In genomic region chr16:10768821-10769220, GRCm38 (mm10) we compare ENCODE assay signal across 18 mouse cellular contexts. TPM values are rescaled to one million over a fixed set of nuclear protein-coding genes. Genes with fewer than 3 reads are reported as not detected.
DNase-seq lines count a peak whose midpoint lies in the region; ATAC-seq and TF ChIP-seq lines count a peak whose summit lies in the region.
"Had no signal": no experiment of that assay in that cellular context is flagged by ENCODE, and none has a peak within 500 bp of the region (broad histone marks: within the 10 kb centered on the region; RNA-seq: fewer than 3 reads in every experiment).

No protein-coding gene starts in this region.

- no peak for ATAC-seq in frontal cortex, adult (ENCODE audit: low TSS enrichment)
- ATAC-seq: midbrain, embryonic 13.5 days had no signal

- H3K4me1 ChIP-seq in CH12.LX (ENCODE audit: control insufficient read depth in 1 of 2, insufficient read depth in 2 of 2) = peaks cover 42 to 66% of the 10 kb centered on the region in 2 experiments
- H3K4me1 ChIP-seq: midbrain, embryonic 13.5 days had no signal

- TF ChIP-seq POLR2A in CH12.LX (IDR thresholded peaks at IDR 0.05; ENCODE audit: low read depth, low read length) = no peak

- TF ChIP-seq EP300 in CH12.LX (IDR thresholded peaks at IDR 0.05; ENCODE audit: low read length) = no peak

- H3K79me2 ChIP-seq in CH12.LX (replicated peaks; ENCODE audit: control insufficient read depth, extremely low read depth, insufficient read depth, poor library complexity, severe bottlenecking) = no peaks in the 10 kb centered on the region

- no peak overlapping the region for H3K9ac ChIP-seq in CH12.LX (ENCODE audit: insufficient read depth, low read depth)
- H3K9ac ChIP-seq: limb, embryonic 15.5 days; midbrain, embryonic 13.5 days had no signal

- no peak overlapping the region for H3K4me3 ChIP-seq in CH12.LX (replicated peaks in 1 of 3; ENCODE audit: low read depth in 2 of 3, low read length in 2 of 3, poor library complexity in 1 of 3)
- H3K4me3 ChIP-seq: limb, embryonic 15.5 days; midbrain, embryonic 13.5 days had no signal

- H3K9me3 ChIP-seq in CH12.LX (replicated peaks; ENCODE audit: low read length) = no peaks in the 10 kb centered on the region
- H3K9me3 ChIP-seq: limb, embryonic 15.5 days; midbrain, embryonic 13.5 days had no signal

- H3K27me3 ChIP-seq in CH12.LX (replicated peaks) = peaks cover 3% of the 10 kb centered on the region
- H3K27me3 ChIP-seq: limb, embryonic 15.5 days had no signal

- no peak for TF ChIP-seq RAD21 in CH12.LX (IDR thresholded peaks at IDR 0.05; ENCODE audit: low read depth, low read length)

- dilution Hi-C loops in CH12.LX (cut with MboI; ENCODE audit: extremely low pct_ligation_motif_present, extremely low pct_unique_long_range_greater_than_20kb, low sequenced_read_pairs) = no loop called here

- no peaks in the 10 kb centered on the region for H3K36me3 ChIP-seq in CH12.LX (replicated peaks in 1 of 2; ENCODE audit: control insufficient read depth in 1 of 2, insufficient read depth in 1 of 2, low read length in 1 of 2)
- H3K36me3 ChIP-seq: limb, embryonic 15.5 days; midbrain, embryonic 13.5 days had no signal

- in situ Hi-C loops in CH12.LX (cut with MboI; ENCODE audit: low pct_ligation_motif_present, low pct_unique_long_range_greater_than_20kb, low sequenced_read_pairs) = no loop called here

- no peak for TF ChIP-seq CTCF in CH12.LX (conservative IDR thresholded peaks at IDR 0.05 in 1 of 2, IDR thresholded peaks at IDR 0.05 in 1 of 2; ENCODE audit: low read depth in 2 of 2, low read length in 2 of 2)

- peak; percentile 57 to 58 for DNase-seq in lung, adult 18-20 months
- DNase-seq in lung, postnatal 4 days = no peak
- DNase-seq in CH12.LX (ENCODE audit: extremely low read depth) = no peak
- DNase-seq in adrenal gland, postnatal 36 days = peak; percentile 72 to 80
- DNase-seq in monocyte, adult 2 months (ENCODE audit: low read depth in 1 of 2, low spot score in 2 of 2) = peak; percentile 19 to 28
- no peak for DNase-seq in gastrocnemius, postnatal 10 days
- no peak for DNase-seq in left cerebral cortex, postnatal 36 days (ENCODE audit: low spot score in 2 of 2)
- DNase-seq: cerebellum, adult 11 months; heart, postnatal 36 days; kidney, adult 11 months; layer of hippocampus, adult 9-11 months; right cerebral cortex, postnatal 4 days had no signal

- H3K27ac ChIP-seq in CH12.LX (ENCODE audit: insufficient read depth, low read depth) = no peak overlapping the region
- H3K27ac ChIP-seq: limb, embryonic 15.5 days; midbrain, embryonic 13.5 days had no signal

- intact Hi-C loops in left cerebral cortex, postnatal 36 days (cut with DNase I) = no loop called here

- H3K4me2 ChIP-seq in CH12.LX (ENCODE audit: insufficient read depth, low read depth, poor library complexity, severe bottlenecking) = no peak overlapping the region; the same call in 1 of the 2 replicates
- H3K4me2 ChIP-seq: limb, embryonic 15.5 days; midbrain, embryonic 13.5 days had no signal

TF ChIP-seq in CH12.LX, 34 proteins besides CTCF, POLR2A, EP300 and RAD21:
- no peak for TF ChIP-seq UBTF (IDR thresholded peaks at IDR 0.05; ENCODE audit: low read depth, low read length)
- TF ChIP-seq TCF12 (IDR thresholded peaks at IDR 0.05; ENCODE audit: low read depth, low read length) = peak; percentile 32; the same call in 1 of the 2 replicates
- TF ChIP-seq USF1 (IDR thresholded peaks at IDR 0.05; ENCODE audit: low read depth, low read length) = no peak

RNA-seq across cellular contexts. Expression of gene Socs1, which starts 16.5 kb away (rescaled TPM):
- 26.1 and 29.1 TPM in 2 replicates for total RNA-seq in CH12.LX (2012; rRNA removed)
- 17.3 and 18.8 TPM in 2 replicates for total RNA-seq in CH12.LX (2014; rRNA removed)
- 23.0 and 27.6 TPM in 2 replicates for polyA plus RNA-seq in CH12.LX (2012; ENCODE audit: insufficient read length, low read depth)
- 1 to 10 TPM; 3.1 to 3.5 TPM for total RNA-seq in adrenal gland, postnatal 36 days (2021)
- total RNA-seq in gastrocnemius, postnatal 10 days (2021) = 1 to 10 TPM; 1.1 to 2.2 TPM
- total RNA-seq in left cerebral cortex, postnatal 36 days (2021) = 1 to 10 TPM in 1 of 2 experiments, under 1 TPM in 1; 0.52 to 1.0 TPM

RNA-seq across cellular contexts. Expression of gene Tnp2, which starts 19.6 kb away (rescaled TPM):
- total RNA-seq in CH12.LX (2012; rRNA removed) (0.25 TPM in 1 of 2 replicates, not detected in the other), CH12.LX (2014; rRNA removed) (not detected in 2 replicates)
- 0.43 TPM in 1 of 2 replicates, not detected in the other for polyA plus RNA-seq in CH12.LX (2012; ENCODE audit: insufficient read length, low read depth)
- total RNA-seq in adrenal gland, postnatal 36 days (2021) = not detected
- total RNA-seq in gastrocnemius, postnatal 10 days (2021) = not detected
- total RNA-seq in left cerebral cortex, postnatal 36 days (2021) = not detected
- total RNA-seq: adrenal gland, postnatal 4 days; heart, adult 8-10 months; heart, postnatal 36 days; MEL had no signal
- polyA plus RNA-seq: limb, embryonic 15.5 days; midbrain, embryonic 13.5 days had no signal

RNA-seq across cellular contexts. Expression of gene Prm3, which starts 21.9 kb away (rescaled TPM):
- total RNA-seq in CH12.LX (2012; rRNA removed) = not detected in 2 replicates
- not detected in 2 replicates for total RNA-seq in CH12.LX (2014; rRNA removed)
- not detected in 2 replicates for polyA plus RNA-seq in CH12.LX (2012; ENCODE audit: insufficient read length, low read depth)
- not detected for total RNA-seq in adrenal gland, postnatal 36 days (2021)
- total RNA-seq in gastrocnemius, postnatal 10 days (2021) = not detected
- not detected for total RNA-seq in left cerebral cortex, postnatal 36 days (2021)
- total RNA-seq: adrenal gland, postnatal 4 days; heart, adult 8-10 months; heart, postnatal 36 days; MEL had no signal
- polyA plus RNA-seq: limb, embryonic 15.5 days; midbrain, embryonic 13.5 days had no signal

RNA-seq across cellular contexts. Expression of gene Prm2, which starts 27.1 kb away (rescaled TPM):
- total RNA-seq in CH12.LX (2012; rRNA removed) = not detected in 2 replicates
- not detected in 2 replicates for total RNA-seq in CH12.LX (2014; rRNA removed)
- polyA plus RNA-seq in CH12.LX (2012; ENCODE audit: insufficient read length, low read depth) = not detected in 2 replicates
- not detected for total RNA-seq in adrenal gland, postnatal 36 days (2021)
- total RNA-seq in gastrocnemius, postnatal 10 days (2021) = not detected
- total RNA-seq in left cerebral cortex, postnatal 36 days (2021) = not detected
- total RNA-seq: adrenal gland, postnatal 4 days; heart, adult 8-10 months; heart, postnatal 36 days; MEL had no signal
- polyA plus RNA-seq: limb, embryonic 15.5 days; midbrain, embryonic 13.5 days had no signal

RNA-seq across cellular contexts. Expression of gene Prm1, which starts 36.8 kb away (rescaled TPM):
- total RNA-seq in CH12.LX (2012; rRNA removed) (not detected in 2 replicates), CH12.LX (2014; rRNA removed) (not detected in 2 replicates)
- not detected in 2 replicates for polyA plus RNA-seq in CH12.LX (2012; ENCODE audit: insufficient read length, low read depth)
- not detected for total RNA-seq in adrenal gland, postnatal 36 days (2021)
- not detected for total RNA-seq in gastrocnemius, postnatal 10 days (2021)
- total RNA-seq in left cerebral cortex, postnatal 36 days (2021) = not detected
- total RNA-seq: adrenal gland, postnatal 4 days; heart, adult 8-10 months; heart, postnatal 36 days; MEL had no signal
- polyA plus RNA-seq: midbrain, embryonic 13.5 days had no signal

Comparison
In these comparisons a context has a peak if more than half of its experiments do, and no peak if none do; other contexts are left out.
1. DNase-seq: peak in lung, adult 18-20 months (2 of 2), adrenal gland, postnatal 36 days (2 of 2) and monocyte, adult 2 months (2 of 2); none in lung, postnatal 4 days (0 of 2), CH12.LX (single experiment), gastrocnemius, postnatal 10 days (single experiment) and left cerebral cortex, postnatal 36 days (0 of 2).
2. RNA of gene Socs1, which starts 16.5 kb away (total RNA-seq): 17.3 to 29.1 TPM in CH12.LX; 3.1 to 3.5 TPM in adrenal gland, postnatal 36 days, 1.1 to 2.2 TPM in gastrocnemius, postnatal 10 days and 0.52 to 1.0 TPM in left cerebral cortex, postnatal 36 days; every median in the first group is over 4 times any median in the second.